Comparison of ENCODE assay signal across 16 mouse cellular contexts in genomic region chr2:18687671-18688170, GRCm38 (mm10). TPM values are rescaled to one million over a fixed set of nuclear protein-coding genes. Genes with fewer than 3 reads are reported as not detected.
"Had no signal": no experiment of that assay in that cellular context is flagged by ENCODE, and none has a peak within 500 bp of the region (broad histone marks: within the 10 kb centered on the region; RNA-seq: fewer than 3 reads in every experiment).

No protein-coding gene starts in this region.

- DNase-seq: kidney, adult 8-10 months; kidney, postnatal 25 days; layer of hippocampus, postnatal 36 days; liver; liver, embryonic 13.5 days; liver, postnatal 0 days; lung, postnatal 36 days; retina, postnatal 1 day; right cerebral cortex, postnatal 14 days; thymus, postnatal 36 days had no signal

- H3K27ac ChIP-seq: limb, embryonic 12.5 days; liver, embryonic 13.5 days; lung, embryonic 15.5 days; neural tube, embryonic 12.5 days had no signal

- ATAC-seq: liver, postnatal 0 days had no signal

- H3K9me3 ChIP-seq: limb, embryonic 12.5 days; liver, embryonic 13.5 days; lung, embryonic 15.5 days; neural tube, embryonic 12.5 days had no signal

- H3K9ac ChIP-seq: limb, embryonic 12.5 days; liver, embryonic 13.5 days; liver, postnatal 0 days; lung, embryonic 15.5 days; neural tube, embryonic 12.5 days had no signal

- H3K36me3 ChIP-seq: liver, embryonic 13.5 days had no signal

- H3K4me2 ChIP-seq: liver, embryonic 13.5 days had no signal

RNA-seq across cellular contexts. Expression of gene Spag6, which starts 6.1 kb away (rescaled TPM):
- polyA plus RNA-seq: kidney, embryonic 16.5 days; liver, embryonic 13.5 days; liver, postnatal 0 days; midbrain, postnatal 0 days; thymus, postnatal 0 days had no signal
